Mouse (Mus musculus): Measurements from ENCODE around the gene Pid1. TPM values are rescaled to one million over a fixed set of nuclear protein-coding genes. Genes with fewer than 3 reads are reported as not detected.
"Not testable (repeated sequence)": the region's sequence is repeated elsewhere in the genome, so short reads cannot be mapped to it uniquely, and the experiment has no call there.

Pid1 gene
- polyA plus RNA-seq, 1 experiment from 2014 or later, result 67.0 TPM

- not testable (repeated sequence) for ATAC-seq
Observed at GRCm38 (mm10) chr1:84331861-84332260, 32.1 kb downstream of the Pid1 start.

GRCm38 (mm10) chr1:84325309-84325708 lies 38.7 kb downstream of the Pid1 start:
- 34% methylated on average over 3 of the region's 3 CpGs for WGBS
- Histone ChIP-seq H3K9ac (replicated peaks; ENCODE audit: low read depth, low read length) (no peak overlapping the region), H3K4me3 (replicated peaks; ENCODE audit: low read length) (no peak overlapping the region), H3K27me3 (replicated peaks; ENCODE audit: control insufficient read depth, insufficient read depth, low read length) (no peaks in the 10 kb centered on the region), H3K36me3 (ENCODE audit: control insufficient read depth, insufficient read depth) (no peaks in the 10 kb centered on the region), H3K9me3 (ENCODE audit: control insufficient read depth, low read length) (no peaks in the 10 kb centered on the region), H3K27ac (ENCODE audit: low read length) (no peak overlapping the region), H3K4me2 (ENCODE audit: low read length) (no peak overlapping the region), H3K4me1 (replicated peaks; ENCODE audit: control insufficient read depth, insufficient read depth, low read length) (0 out of 2 replicates have a peak, but pooled peaks cover 3% of the 10 kb centered on the region)
- ATAC-seq, result no peak

More at GRCm38 (mm10) chr1:84331861-84332260, 32.1 kb downstream of the Pid1 start:
- not testable (repeated sequence) for H3K4me2 ChIP-seq (ENCODE audit: low read length); H3K9me3 ChIP-seq (ENCODE audit: control insufficient read depth, low read length); H3K36me3 ChIP-seq (ENCODE audit: control insufficient read depth, insufficient read depth); H3K27ac ChIP-seq (ENCODE audit: low read length); H3K9ac ChIP-seq (replicated peaks; ENCODE audit: low read depth, low read length); H3K4me3 ChIP-seq (replicated peaks; ENCODE audit: low read length); H3K4me1 ChIP-seq (replicated peaks; ENCODE audit: control insufficient read depth, insufficient read depth, low read length); H3K27me3 ChIP-seq (replicated peaks; ENCODE audit: control insufficient read depth, insufficient read depth, low read length)
- WGBS, result 90% methylated on average over 12 of the region's 12 CpGs

- Histone ChIP-seq H3K27ac (ENCODE audit: low read length) (no peak overlapping the region), H3K4me2 (ENCODE audit: low read length) (no peak overlapping the region), H3K9ac (replicated peaks; ENCODE audit: low read depth, low read length) (no peak overlapping the region), H3K36me3 (ENCODE audit: control insufficient read depth, insufficient read depth) (no peaks in the 10 kb centered on the region), H3K27me3 (replicated peaks; ENCODE audit: control insufficient read depth, insufficient read depth, low read length) (no peaks in the 10 kb centered on the region), H3K4me1 (replicated peaks; ENCODE audit: control insufficient read depth, insufficient read depth, low read length) (0 out of 2 replicates have a peak, but pooled peaks cover 3% of the 10 kb centered on the region), H3K9me3 (ENCODE audit: control insufficient read depth, low read length) (no peaks in the 10 kb centered on the region), H3K4me3 (replicated peaks; ENCODE audit: low read length) (no peak overlapping the region)
- ATAC-seq, result no peak
- 63% methylated on average over 4 of the region's 4 CpGs for WGBS
Observed at GRCm38 (mm10) chr1:84321327-84321726, 42.7 kb downstream of the Pid1 start.

- Histone ChIP-seq H3K9ac (replicated peaks; ENCODE audit: low read depth, low read length) (no peak overlapping the region), H3K36me3 (ENCODE audit: control insufficient read depth, insufficient read depth) (no peaks in the 10 kb centered on the region), H3K9me3 (ENCODE audit: control insufficient read depth, low read length) (no peaks in the 10 kb centered on the region), H3K27ac (ENCODE audit: low read length) (no peak overlapping the region), H3K27me3 (replicated peaks; ENCODE audit: control insufficient read depth, insufficient read depth, low read length) (no peaks in the 10 kb centered on the region), H3K4me1 (replicated peaks; ENCODE audit: control insufficient read depth, insufficient read depth, low read length) (no peaks in the 10 kb centered on the region), H3K4me3 (replicated peaks; ENCODE audit: low read length) (no peak overlapping the region), H3K4me2 (ENCODE audit: low read length) (no peak overlapping the region)
- ATAC-seq, result no peak
- 82% methylated on average over 1 of the region's 1 CpGs for WGBS
Observed at GRCm38 (mm10) chr1:84318569-84318968, 45.4 kb downstream of the Pid1 start.

- no peak for ATAC-seq
- no peaks in the 10 kb centered on the region for H3K27me3 ChIP-seq (replicated peaks; ENCODE audit: control insufficient read depth, insufficient read depth, low read length)
- H3K4me1 ChIP-seq (replicated peaks; ENCODE audit: control insufficient read depth, insufficient read depth, low read length), result no peaks in the 10 kb centered on the region
- H3K9ac ChIP-seq (replicated peaks; ENCODE audit: low read depth, low read length), result no peak overlapping the region
- no peak overlapping the region for H3K27ac ChIP-seq (ENCODE audit: low read length)
- no peaks in the 10 kb centered on the region for H3K9me3 ChIP-seq (ENCODE audit: control insufficient read depth, low read length)
- no peak overlapping the region for H3K4me2 ChIP-seq (ENCODE audit: low read length)
- H3K36me3 ChIP-seq (ENCODE audit: control insufficient read depth, insufficient read depth), result no peaks in the 10 kb centered on the region
- no peak overlapping the region for H3K4me3 ChIP-seq (replicated peaks; ENCODE audit: low read length)
- 92% methylated on average over 1 of the region's 1 CpGs for WGBS
Observed at GRCm38 (mm10) chr1:84317827-84318226, 46.2 kb downstream of the Pid1 start.

GRCm38 (mm10) chr1:84309966-84310460 lies 54.0 kb downstream of the Pid1 start:
- Histone ChIP-seq H3K27me3 (replicated peaks; ENCODE audit: control insufficient read depth, insufficient read depth, low read length) (no peaks in the 10 kb centered on the region), H3K4me1 (replicated peaks; ENCODE audit: control insufficient read depth, insufficient read depth, low read length) (no peaks in the 10 kb centered on the region), H3K4me3 (replicated peaks; ENCODE audit: low read length) (no peak overlapping the region), H3K9ac (replicated peaks; ENCODE audit: low read depth, low read length) (no peak overlapping the region), H3K27ac (ENCODE audit: low read length) (no peak overlapping the region), H3K4me2 (ENCODE audit: low read length) (no peak overlapping the region), H3K36me3 (ENCODE audit: control insufficient read depth, insufficient read depth) (no peaks in the 10 kb centered on the region), H3K9me3 (ENCODE audit: control insufficient read depth, low read length) (no peaks in the 10 kb centered on the region)
- ATAC-seq, result no peak; the same call in 1 of the 2 replicates
- 77% methylated on average over 2 of the region's 2 CpGs for WGBS

- no peak overlapping the region for H3K4me2 ChIP-seq (ENCODE audit: low read length)
- H3K36me3 ChIP-seq (ENCODE audit: control insufficient read depth, insufficient read depth), result no peaks in the 10 kb centered on the region
- no peak for ATAC-seq
- no peak overlapping the region for H3K27ac ChIP-seq (ENCODE audit: low read length)
- H3K27me3 ChIP-seq (replicated peaks; ENCODE audit: control insufficient read depth, insufficient read depth, low read length), result no peaks in the 10 kb centered on the region
- no peak overlapping the region for H3K9ac ChIP-seq (replicated peaks; ENCODE audit: low read depth, low read length)
- no peaks in the 10 kb centered on the region for H3K9me3 ChIP-seq (ENCODE audit: control insufficient read depth, low read length)
- H3K4me1 ChIP-seq (replicated peaks; ENCODE audit: control insufficient read depth, insufficient read depth, low read length), result no peaks in the 10 kb centered on the region
- no peak overlapping the region for H3K4me3 ChIP-seq (replicated peaks; ENCODE audit: low read length)
- WGBS, result 84% methylated on average over 16 of the region's 16 CpGs
Observed at GRCm38 (mm10) chr1:84305713-84306421, 58.1 kb downstream of the Pid1 start.

- Histone ChIP-seq H3K9ac (replicated peaks; ENCODE audit: low read depth, low read length) (no peak overlapping the region), H3K4me1 (replicated peaks; ENCODE audit: control insufficient read depth, insufficient read depth, low read length) (no peaks in the 10 kb centered on the region), H3K4me3 (replicated peaks; ENCODE audit: low read length) (no peak overlapping the region), H3K27ac (ENCODE audit: low read length) (no peak overlapping the region), H3K36me3 (ENCODE audit: control insufficient read depth, insufficient read depth) (no peaks in the 10 kb centered on the region), H3K9me3 (ENCODE audit: control insufficient read depth, low read length) (no peaks in the 10 kb centered on the region), H3K27me3 (replicated peaks; ENCODE audit: control insufficient read depth, insufficient read depth, low read length) (no peaks in the 10 kb centered on the region), H3K4me2 (ENCODE audit: low read length) (no peak overlapping the region)
- 77% methylated on average over 3 of the region's 3 CpGs for WGBS
- no peak for ATAC-seq
Observed at GRCm38 (mm10) chr1:84302788-84303187, 61.2 kb downstream of the Pid1 start.

- no peak for ATAC-seq
- H3K27ac ChIP-seq (ENCODE audit: low read length), result no peak overlapping the region
Observed at GRCm38 (mm10) chr1:84299719-84300118, 64.3 kb downstream of the Pid1 start.

More at GRCm38 (mm10) chr1:84299719-84300118, 64.3 kb downstream of the Pid1 start:
- Histone ChIP-seq H3K4me3 (replicated peaks; ENCODE audit: low read length) (no peak overlapping the region), H3K9ac (replicated peaks; ENCODE audit: low read depth, low read length) (no peak overlapping the region), H3K9me3 (ENCODE audit: control insufficient read depth, low read length) (0 out of 2 replicates have a peak, but pooled peaks cover 2% of the 10 kb centered on the region), H3K4me2 (ENCODE audit: low read length) (no peak overlapping the region), H3K27me3 (replicated peaks; ENCODE audit: control insufficient read depth, insufficient read depth, low read length) (no peaks in the 10 kb centered on the region), H3K4me1 (replicated peaks; ENCODE audit: control insufficient read depth, insufficient read depth, low read length) (no peaks in the 10 kb centered on the region), H3K36me3 (ENCODE audit: control insufficient read depth, insufficient read depth) (no peaks in the 10 kb centered on the region)
- WGBS, result 85% methylated on average over 1 of the region's 1 CpGs
